Mouse (Mus musculus): Measurements from ENCODE around the gene Mtus2. TPM values are rescaled to one million over a fixed set of nuclear protein-coding genes. Genes with fewer than 3 reads are reported as not detected.
"Not testable (repeated sequence)": the region's sequence is repeated elsewhere in the genome, so short reads cannot be mapped to it uniquely, and the experiment has no call there.

Mtus2 gene
- total RNA-seq, 4 experiments from 2014 or later: 0.07 to 0.31 TPM; not detected in 2

DNA sequence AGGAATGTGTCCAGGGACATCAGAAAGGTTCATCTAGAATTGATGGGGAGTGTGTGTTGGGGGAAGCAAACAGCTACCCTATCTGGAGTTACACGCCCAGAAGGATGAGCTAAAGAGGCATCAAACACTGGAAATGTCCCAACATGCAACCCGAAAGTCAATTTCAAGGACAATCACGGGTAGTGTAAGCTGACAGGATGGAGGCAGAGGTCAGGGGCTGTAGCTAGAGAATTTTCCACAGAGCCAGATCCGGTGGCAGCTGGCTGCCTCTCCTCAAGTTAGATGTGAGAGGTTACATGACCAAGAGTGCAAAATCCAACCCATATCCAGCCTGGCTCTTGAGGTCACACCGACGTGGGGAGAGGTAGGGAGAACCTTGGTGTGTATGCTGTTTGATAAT is 315.7 kb downstream of the Mtus2 start:
- no peak for DNase-seq (ENCODE audit: low spot score in 2 of 2)

DNA sequence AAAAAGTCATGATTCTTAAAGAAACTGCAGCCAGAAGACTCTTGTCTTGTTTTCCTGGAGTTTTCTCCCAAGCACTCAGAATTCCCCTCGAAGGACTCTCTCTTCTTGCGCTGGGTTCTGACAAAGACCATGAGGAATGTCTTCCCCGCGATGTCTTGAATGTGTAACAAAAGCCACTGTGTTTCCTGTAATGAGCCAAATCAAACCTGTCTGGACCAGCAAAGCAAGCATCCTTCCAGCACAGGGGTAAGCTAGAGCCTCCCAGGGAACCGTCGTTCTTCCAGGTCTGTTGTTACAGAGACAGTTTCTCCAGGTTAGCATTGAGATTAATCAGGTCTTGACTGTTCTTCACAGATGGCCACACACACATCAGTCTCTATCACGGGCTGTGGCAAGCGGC is 321.1 kb downstream of the Mtus2 start:
- no peak for DNase-seq (ENCODE audit: low spot score in 2 of 2)

DNA sequence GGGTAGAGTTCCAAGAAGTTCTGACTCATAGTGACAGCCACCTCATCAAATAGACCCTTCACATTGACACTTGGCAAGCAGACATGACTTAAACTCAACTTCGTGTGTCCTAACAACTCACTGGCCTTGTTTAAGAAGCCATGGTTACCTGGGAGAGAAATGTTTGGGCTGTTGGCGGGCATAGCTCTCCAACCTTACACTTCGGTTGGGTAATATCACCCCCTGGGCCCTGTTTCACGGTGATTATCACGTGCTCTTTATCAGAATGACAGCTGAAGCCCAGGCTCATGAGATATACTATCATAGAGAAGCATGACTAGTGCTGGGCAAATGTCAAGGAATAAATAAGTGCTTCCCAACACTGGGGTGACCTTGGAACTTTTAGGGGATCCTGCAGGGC is 323.2 kb downstream of the Mtus2 start:
- DNase-seq (ENCODE audit: low spot score in 2 of 2): no peak

DNA sequence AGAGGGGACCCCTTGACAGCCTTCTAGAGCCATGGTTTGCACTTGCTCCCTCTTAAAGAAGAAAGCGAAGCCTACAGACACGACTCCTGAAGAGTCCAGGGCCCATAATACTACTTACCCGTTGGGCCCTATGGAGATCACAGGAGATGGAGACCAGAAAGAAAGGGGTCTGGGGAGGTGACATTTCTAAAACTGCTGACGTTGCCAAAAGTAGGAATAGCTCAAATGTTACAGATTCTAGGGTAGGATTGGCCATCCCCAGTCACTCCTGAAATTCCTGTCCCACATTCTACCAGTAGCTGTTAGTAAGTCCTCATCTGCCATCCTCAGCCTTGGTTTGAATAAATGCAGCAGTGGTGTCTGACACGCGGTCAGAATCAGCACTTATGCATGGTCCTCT is 325.0 kb downstream of the Mtus2 start:
- DNase-seq (ENCODE audit: low spot score in 2 of 2): no peak

DNA sequence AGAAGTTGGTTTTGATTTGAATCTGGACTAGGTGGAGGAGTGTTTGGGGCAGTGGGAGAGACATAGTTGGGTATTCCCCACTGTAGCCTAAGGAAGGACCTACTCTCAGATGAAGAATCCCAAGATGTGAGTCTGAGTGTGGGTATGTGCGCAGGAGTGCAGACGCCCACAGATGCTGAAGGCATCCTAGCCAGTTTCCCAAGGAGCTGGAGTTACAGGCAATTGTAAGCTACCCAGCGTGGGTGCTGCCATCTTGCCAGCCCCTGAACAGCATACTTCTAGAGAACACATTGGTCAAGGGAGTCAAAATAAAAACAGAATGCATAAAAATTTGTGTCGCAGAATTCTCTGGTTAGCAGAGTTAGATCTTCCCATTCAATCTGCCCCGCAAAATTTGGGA is 325.5 kb downstream of the Mtus2 start:
- no peak for DNase-seq (ENCODE audit: low spot score in 2 of 2)

DNA sequence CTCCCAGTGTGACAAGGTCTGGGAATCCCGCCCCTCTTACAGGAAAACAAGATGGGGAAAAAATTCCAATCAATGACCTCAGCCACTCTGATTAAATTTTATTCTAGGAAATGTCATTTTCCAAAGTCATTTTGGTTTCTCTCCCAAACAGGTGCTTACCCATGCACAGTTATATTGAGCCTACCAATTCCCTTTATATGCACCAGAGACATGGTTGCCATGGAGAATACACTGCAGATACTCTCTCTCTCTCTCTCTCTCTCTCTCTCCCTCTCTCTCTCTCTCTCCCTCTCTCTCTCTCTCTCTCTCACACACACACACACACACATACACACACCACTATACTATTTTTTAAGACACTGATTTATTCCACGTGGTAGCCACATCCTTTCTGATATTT is 326.1 kb downstream of the Mtus2 start:
- no peak for DNase-seq (ENCODE audit: low spot score in 2 of 2)

DNA sequence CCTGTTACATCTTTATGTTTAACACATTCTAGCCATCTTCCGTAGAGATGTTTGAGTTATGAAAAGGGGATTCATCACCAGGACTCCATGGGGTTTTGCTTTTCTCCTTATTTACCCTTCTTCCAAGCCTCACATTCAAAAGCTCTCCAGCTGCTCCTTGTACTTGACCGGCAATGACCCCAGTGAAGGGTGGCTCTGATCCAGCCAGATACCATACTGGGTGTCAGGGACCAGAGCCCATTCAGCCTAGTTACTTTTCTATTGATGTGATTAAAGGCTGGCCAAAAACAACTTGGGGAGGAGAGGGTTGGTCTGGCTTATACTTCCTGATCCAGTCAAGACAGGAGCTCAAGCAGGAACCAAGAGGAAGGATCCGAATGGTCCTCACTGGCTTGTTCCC is 326.5 kb downstream of the Mtus2 start:
- no peak for DNase-seq (ENCODE audit: low spot score in 2 of 2)

DNA sequence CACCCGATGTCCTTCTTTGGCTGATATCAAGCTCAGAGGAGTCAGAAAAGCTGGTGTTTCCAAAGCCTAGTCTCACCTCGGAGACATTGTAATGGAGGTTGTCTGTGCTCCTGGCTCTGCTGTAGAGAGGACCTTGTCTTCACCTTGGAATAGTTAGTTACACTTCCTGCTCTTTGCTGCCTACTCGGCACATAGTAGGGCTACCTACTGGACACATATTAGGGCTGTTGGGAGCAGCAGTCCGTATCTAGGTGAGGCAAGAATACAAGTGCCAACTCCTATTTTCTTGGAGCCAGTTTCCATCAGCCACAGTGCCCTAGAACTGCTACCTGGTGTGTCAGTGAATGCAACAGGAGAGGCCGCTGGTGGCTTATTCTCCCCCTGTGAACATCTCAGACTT is 330.4 kb downstream of the Mtus2 start:
- no peak for DNase-seq (ENCODE audit: low spot score in 2 of 2)

DNA sequence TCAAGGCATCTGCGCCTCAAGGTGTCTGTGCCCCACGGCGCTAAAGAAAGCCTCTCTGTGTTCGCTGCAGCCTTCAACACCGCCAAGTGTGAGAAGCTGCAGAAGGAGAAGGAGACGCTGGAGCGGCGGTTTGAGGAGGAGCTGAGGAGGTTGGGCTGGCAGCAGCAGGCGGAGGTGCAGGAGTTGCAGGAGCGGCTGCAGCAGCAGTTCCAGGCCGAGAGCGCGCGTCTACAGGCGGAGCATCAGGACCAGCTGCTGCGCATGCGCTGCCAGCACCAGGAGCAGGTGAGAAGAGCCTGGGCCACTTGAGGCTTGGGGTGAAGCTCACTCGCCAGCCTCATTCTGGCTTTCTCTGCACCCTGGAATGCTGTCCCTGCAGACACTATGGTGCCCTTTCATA is 331.7 kb downstream of the Mtus2 start:
- DNase-seq (ENCODE audit: low spot score in 2 of 2): no peak

DNA sequence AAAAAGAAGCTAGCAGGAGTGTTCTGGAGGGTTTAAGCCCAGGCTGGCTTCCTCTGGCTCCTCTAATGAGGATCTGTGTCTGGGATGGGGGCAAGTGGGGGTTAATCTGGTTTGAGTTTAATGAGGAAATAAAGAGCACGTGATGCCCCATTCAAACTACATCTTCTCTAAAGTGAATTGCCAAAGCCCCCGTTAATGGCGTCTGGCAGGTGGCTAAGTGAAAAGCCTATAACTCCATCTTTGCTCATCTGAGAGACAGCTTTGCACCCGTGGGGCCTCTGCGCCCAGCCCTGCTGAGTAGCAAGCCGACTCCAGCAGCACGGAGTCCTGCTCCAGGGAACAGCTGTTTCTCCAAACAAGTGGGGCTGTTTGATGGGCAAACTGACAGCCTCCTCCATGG is 332.8 kb downstream of the Mtus2 start:
- no peak for DNase-seq (ENCODE audit: low spot score in 2 of 2)

DNA sequence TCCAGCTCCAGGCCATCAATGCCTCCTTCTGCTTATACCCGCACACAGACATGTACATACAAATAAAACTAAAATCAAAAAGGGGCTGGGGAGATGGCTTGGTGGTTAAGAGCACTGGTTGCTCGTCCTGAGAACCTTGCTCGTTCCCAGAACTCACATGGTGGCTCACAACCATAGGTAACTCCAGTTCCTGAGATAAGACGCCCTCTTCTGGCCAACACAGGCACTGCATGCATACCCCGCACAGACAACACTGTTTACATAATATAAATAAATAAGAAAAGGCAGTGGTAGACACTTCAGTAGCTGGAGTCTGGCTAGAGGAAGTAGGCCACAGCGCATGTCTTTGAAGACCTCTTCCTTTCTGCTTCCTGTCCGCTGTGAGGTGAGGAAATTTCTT is 335.7 kb downstream of the Mtus2 start:
- DNase-seq (ENCODE audit: low spot score in 2 of 2): no peak

DNA sequence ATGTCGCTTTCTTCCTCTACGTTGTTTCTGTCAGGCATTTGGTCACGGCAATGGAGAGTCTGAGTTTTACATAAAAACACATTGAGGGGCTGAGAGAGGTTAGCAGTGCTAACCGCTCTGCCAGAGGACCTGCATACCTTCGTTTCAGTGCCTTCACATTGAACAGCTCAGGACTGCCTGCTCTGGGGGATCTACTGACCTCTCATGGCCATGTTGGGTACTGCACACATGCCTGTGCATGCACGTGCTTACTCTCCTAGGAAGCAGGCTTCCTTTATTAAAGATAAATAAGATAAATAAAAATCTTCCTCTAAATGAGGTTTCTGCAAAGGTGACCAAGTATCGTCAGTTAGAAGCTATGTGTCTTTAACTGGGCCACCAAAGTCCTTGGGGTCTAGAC is 336.2 kb downstream of the Mtus2 start:
- no peak for DNase-seq (ENCODE audit: low spot score in 2 of 2)

DNA sequence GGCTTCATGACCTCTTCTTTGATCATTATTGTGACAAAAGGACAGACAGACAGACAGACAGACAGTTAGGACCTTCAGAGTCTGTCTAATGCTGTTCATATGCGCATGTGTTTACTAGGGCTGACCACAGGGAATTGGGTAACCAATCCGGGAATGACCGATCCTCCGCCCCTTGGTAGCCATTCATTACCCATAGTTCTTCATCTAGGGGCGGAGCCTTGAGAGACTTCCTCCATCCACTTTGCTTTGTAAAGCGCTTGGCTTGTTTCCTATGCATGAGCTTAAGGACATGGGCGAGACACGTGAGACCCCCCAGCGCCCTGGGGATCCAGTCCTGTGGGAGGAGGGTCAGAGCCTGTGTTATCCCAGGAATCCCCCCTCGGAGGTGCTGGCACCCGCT is 345.8 kb downstream of the Mtus2 start:
- DNase-seq (ENCODE audit: low spot score in 2 of 2): no peak

DNA sequence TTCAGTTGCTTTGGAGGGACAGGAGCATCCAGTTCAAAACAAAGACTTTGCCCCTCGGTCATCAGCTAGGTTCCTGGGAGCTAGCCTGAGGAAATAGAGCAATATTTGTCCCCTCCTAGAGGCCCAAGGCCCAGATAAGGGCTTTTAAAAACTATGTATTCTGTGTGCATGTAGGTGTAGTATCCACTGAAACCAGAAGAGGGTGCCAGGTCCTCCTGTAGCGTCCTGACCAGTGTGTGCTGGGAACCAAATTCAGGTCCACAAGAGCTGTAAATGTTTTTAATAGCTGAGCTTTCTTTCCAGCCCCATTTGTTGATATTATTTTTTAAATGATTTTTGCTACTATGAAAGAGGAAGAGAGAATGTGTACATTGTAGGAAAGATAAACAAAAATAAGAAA is 347.0 kb downstream of the Mtus2 start:
- no peak for DNase-seq (ENCODE audit: low spot score in 2 of 2)

DNA sequence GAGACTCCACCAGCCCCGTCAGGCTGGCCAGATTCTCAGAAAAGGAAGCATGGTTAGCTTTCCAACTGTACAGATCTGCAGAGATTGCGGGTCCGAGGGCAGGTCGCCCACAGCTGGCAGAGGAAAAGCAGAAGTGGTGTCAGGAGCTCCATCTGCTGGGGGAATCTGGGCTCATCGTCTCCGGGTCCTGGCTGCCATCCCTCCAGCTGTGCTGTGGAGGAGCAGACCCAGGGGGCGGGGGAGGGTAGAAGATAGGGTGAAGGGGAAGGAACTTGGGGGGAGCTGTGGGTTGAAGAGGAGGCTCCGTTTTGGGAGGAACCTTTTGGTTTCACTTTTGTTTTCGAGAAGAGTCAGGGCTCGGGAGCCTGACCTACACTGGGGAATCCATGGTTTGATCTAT is 353.7 kb downstream of the Mtus2 start:
- no peak for DNase-seq (ENCODE audit: low spot score in 2 of 2)

DNA sequence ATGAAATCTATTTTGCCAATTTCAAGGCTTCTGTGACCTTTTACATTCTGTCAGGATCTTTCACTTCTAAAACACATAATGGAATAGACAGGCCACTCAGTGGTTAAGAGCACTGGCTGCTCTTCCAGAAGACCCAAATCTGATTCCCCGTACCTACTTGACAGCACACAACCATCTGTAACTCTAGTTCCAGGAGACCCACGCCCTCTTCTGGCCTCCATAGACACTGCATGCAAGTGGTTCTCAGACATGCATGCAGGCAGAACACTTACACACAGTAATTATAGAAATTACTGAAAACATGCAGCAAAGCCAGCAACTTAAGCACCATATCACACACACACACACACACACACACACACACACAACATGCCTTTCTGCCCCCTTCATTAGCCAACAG is 355.3 kb downstream of the Mtus2 start:
- no peak for DNase-seq (ENCODE audit: low spot score in 2 of 2)

DNA sequence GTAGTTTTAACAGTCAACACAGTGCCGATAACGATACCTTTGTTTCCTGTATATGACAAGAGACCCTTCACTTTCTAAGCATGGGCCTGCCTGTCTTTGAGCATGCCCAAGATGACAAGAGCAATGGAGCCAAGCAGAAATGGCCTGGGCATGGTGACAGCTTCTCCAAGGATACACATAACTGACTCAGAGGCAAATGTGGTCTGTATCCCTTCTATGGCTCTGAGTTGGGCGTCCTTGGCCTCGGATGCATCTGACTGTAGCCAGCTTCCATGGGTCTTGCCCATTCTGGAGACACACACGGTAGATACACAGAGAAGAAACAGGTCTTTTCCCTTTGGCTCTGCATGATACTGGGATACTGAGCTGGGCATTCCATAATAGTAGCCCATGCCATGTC is 357.8 kb downstream of the Mtus2 start:
- no peak for DNase-seq (ENCODE audit: low spot score in 2 of 2)

DNA sequence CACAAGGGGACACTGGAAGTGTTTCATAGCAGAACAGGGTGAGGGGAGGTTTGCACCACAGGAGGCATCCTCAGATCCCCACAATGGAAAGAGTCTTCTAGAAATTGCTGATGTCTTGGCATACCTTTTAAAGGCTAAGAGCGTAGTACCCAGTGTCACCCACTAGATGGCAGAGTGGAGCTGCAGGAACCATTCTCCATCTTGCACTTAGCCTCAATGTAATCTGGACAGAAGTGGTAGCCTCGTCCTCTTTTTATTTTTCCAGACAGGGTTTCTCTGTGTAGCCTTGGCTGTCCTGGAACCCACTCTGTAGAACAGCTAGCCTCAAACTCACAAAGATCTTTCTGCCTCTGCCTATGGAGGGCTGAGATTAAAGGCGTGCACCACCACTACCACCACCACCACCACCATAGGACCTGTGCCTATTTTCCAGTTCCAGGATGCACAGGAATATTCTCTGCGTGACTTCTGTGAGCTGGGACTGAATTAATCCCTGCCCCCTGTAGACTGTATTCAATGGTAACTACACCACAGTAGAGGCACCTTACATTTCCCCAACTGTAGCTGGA is 368.3 kb downstream of the Mtus2 start:
- no peak for DNase-seq (ENCODE audit: low spot score in 2 of 2)

DNA sequence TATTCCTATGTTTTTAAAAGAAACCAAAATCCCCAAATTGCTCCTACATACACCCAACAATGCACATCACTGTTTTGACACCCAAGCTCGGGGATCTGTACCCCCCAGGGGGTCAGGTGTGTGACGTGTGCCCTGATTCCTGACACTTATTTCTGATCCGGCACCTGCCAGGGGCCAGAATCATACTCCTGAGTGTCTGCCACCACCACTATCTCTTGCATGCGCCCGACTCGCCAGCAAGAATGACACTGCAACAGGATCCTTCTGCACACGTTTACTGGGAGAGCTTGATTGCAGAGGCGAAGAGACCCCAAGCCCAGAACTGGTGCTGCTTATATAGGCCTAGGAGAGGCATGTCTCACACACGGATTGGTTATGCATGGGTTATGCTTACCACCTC is 369.2 kb downstream of the Mtus2 start:
- not testable (repeated sequence) for DNase-seq (ENCODE audit: low spot score in 2 of 2)

DNA sequence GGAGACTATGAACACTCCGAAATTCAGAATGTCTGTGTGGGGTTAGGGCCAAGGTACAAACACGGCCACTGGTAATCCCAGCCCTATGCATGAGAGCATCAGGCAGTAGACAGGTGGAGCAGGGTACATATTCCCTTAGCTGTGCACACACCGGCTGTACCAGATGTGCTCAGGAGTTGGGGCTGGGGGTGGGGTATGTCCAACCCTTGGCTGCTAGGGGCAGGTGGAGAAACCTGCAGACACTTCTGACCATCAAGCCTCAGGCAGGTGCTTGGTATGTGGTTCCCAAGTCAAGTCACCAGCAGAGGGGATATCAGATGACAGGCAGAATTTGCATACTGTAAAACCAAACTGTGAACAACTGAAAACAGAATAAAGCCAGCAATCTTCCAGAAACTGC is 371.9 kb downstream of the Mtus2 start:
- DNase-seq (ENCODE audit: low spot score in 2 of 2): no peak

DNA sequence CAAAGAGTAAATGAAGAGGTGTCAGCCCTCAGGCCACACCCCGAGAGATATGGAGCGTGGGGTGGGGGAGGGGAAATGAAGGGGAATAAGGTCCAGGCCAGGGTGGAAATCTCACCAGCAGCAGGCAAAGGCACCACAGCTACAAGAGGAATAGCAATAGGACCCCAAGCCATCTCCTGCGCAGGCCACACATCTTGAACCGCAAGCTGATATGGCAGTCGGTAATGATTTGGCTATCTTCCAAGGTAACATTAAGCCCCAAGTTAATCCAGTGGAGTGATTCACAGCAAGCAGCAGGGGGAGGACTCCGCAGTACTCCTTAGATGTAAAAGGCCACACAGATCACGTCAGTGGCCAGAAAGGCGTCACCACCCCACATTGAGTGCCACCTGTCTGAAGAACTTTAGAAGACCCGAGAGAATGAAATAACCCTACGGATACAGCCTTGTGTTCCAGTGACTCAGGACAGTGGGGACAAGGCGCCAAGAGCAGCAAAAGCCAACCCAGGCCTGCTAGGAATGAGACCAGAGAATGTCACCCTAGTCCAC is 374.2 kb downstream of the Mtus2 start:
- no peak for DNase-seq (ENCODE audit: low spot score in 2 of 2)

DNA sequence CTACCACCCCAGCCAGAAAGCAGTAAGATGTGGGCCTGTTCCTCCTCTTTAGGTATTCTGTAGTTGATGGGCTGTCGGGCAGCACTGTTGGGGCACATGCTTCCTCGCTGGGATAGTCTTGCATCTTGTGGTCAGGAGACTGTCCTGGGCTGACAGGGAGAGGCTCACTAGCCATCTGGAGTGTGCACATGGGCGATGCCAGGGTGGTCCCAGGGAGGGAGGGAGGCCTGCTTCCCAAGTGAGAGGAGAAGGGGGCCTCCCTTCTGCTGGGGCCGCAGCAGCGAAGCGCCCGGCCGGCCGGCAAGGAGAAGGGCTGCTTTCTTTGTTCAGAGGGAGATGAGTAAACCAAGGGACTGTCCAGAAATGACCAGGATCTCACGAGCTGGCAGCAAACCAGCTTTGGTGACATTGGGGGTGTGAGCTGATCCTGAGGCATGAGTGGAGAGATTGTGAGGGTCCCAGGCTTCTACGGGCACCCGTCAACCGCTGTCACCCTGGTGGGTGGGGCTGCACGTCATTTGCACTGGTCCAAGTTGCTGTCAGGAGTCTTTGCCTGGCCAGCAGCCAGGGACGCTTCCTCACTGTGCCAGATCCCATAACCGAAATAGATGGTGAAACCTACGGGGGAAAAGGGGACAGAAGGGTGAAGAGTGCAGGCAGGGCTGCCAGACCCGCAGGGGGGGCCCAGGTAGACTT is 375.0 kb downstream of the Mtus2 start:
- DNase-seq (ENCODE audit: low spot score in 2 of 2): no peak

DNA sequence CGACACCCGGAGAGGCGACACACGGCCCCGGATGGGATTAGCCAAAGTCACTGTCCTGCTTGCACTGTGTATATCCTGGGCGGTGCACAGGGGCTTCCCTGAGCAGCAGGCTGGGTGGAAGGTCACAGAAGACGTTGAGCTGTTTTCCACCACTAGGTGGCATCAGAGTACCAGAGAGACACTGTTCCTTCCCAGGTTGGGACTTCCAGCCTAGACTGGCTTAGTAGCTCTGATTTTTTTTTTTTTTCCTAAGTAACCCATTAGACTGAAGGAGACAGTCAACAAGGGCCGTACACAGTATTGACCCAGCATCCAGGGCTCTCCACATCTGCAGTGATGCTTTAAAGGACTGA is 375.5 kb downstream of the Mtus2 start:
- peak; percentile 45 for DNase-seq (ENCODE audit: low spot score in 2 of 2)

DNA sequence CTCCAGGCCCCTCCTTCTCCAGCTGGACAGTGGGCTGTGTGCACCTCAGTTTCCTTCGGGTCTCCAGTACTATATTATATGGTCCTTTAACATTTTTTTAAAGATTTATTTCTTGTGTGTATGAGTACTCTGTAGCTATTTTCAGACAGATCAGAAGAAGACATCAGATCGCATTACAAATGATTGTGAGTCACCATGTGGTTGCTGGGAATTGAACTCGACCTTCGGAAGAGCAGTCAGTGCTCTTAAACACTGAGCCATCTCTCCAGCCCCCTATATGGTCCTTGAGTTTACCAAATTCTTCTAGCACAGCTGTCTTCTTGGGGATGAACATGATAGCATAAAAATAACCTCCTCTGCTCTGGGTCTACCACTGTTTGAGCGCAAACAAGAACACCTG is 382.0 kb downstream of the Mtus2 start:
- DNase-seq (ENCODE audit: low spot score in 2 of 2): no peak
